Mouse (Mus musculus) induced T-regulatory cell, adult 2 months (primary cell): Measurements from ENCODE around the gene Igf2bp3.

Experiments
- DNase-seq: peaks from one replicate; pipeline ENCODE4 v3.0.0-alpha.2; 2012; ENCODE audit warnings: low read depth

Igf2bp3 gene

DNA sequence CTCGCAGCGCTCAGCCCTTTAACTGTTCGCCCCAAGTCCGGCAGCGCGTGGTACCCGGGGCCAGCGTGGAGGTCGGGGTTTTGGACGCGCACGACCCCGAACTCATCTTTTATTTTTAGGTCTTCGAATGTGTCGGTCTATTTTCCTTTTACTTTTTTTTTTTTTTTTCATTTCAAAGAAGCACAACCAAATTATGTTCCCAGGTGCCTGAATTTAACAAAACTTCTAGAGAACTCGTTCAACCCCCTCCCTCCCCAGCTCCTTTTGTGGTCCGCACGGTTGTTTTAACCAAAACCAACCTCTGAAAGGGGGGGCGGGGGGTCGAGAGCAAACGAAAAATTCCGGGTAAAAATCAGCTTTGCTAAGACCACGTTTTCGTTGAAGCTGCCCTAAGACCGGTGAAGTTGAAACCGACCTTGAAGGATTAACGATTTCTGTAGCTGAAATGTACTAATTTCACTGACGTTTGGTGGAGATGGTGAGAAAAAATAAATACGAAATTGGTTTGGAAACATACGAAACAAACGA lies 3.6 kb upstream of the Igf2bp3 start:
- DNase-seq = peak; percentile 77

- peak; percentile 93 for DNase-seq
These were observed 3.0 kb upstream of the Igf2bp3 start for GRCm38 (mm10) chr6:49217581-49218274.

GRCm38 (mm10) chr6:49216811-49217542 lies 2.2 kb upstream of the Igf2bp3 start:
- peak; percentile 56 for DNase-seq

GRCm38 (mm10) chr6:49215748-49216585 lies 1.2 kb upstream of the Igf2bp3 start:
- DNase-seq = peak; percentile 57

DNA sequence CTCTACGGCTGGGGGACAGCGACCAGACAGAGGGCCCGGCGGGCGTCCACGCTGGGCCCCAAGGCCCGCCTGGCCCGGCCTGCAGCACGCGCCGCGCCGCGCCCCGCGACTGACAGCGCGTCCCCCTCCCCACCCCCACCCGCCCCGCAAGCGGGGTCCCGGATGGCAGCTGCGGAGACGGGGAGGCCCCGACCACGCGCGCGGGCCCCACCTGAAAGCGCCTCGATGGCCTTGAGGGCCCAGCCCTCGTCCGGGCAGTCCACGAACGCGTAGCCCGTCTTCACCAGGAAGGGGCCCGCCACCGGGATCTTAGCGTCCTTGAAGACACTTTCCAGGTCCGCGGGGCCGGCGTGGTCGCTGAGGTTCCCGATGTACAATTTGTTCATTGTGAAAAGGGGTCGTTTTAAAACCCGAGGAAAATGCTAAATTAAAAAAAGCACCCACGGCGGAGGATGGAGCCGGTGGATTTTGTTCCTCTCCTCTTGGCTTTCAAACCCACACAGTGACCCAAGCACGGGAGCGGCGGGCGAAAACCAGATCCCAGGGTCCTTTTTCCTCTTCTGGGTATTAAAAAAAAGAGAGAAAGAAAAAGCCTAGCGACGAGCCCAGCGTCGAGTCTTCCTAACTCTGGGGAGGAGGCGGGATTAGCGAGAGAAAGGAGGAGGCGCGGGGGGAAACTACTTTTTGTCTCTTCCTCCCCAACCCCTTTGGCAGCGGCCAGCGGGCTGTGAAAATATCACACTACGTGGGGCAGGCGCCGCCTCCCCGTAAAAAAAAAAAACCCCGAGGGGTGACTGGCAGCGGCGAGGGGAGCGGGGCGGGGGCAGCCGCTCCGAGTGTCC lies 450 bp downstream of the Igf2bp3 start:
- peak; percentile 82 for DNase-seq

GRCm38 (mm10) chr6:49213581-49214085 lies 1.1 kb downstream of the Igf2bp3 start:
- peak; percentile 48 for DNase-seq

GRCm38 (mm10) chr6:49212931-49213580 lies 1.7 kb downstream of the Igf2bp3 start:
- peak; percentile 36 for DNase-seq

GRCm38 (mm10) chr6:49212141-49212540 lies 2.6 kb downstream of the Igf2bp3 start:
- no peak for DNase-seq

DNA sequence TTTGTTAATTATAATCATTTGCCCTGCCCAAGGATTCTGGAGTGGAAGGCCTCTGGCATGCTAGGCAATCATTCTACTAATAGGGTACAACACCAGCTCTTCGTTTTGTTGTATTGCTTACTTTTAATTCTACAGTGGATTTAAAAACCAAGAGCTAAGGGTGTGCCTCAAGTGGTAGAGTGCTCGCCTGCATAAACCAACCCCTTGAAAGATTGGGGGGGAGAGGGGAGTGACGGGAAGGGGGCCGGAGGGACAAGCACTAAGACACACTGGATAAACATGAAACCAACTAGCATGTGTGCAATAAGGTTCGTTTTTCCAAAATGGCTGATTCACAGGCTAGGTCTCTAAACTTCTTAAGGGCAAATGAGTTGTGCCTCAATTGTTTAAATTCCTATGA lies 3.2 kb downstream of the Igf2bp3 start:
- no peak for DNase-seq

GRCm38 (mm10) chr6:49209881-49210854 lies 4.6 kb downstream of the Igf2bp3 start:
- DNase-seq = peak; percentile 20

GRCm38 (mm10) chr6:49208935-49209334 lies 5.8 kb downstream of the Igf2bp3 start:
- DNase-seq = peak; percentile 72

DNA sequence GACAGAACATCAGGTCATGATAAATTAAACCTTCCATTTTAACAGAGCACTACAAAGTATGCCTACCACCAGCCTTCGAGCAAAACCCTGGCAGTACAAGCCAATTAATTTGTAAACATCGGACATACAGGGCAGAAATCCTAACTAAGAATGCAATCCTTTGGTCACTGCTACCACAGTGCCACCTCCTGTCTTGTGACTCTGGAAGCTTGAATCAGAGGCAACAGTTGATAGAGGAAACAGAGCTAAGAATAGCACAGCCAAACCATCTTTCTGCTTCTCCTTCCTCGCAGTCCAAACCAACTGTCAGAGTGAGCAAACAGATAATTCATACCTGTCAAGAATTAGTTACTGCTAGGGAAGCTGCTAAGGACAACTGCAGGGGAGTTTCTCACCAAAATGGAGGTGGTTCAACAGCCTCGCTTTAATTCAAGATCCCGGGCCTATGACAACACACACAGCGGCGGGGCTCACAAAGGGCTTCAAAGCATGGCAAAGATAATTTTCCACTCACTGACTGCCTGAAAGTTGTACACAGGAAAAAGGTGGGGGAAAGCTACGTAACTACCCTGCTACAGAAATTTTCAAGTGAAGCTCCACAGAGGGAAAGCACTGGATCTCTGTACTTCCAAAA lies 6.3 kb downstream of the Igf2bp3 start:
- peak; percentile 68 for DNase-seq

DNA sequence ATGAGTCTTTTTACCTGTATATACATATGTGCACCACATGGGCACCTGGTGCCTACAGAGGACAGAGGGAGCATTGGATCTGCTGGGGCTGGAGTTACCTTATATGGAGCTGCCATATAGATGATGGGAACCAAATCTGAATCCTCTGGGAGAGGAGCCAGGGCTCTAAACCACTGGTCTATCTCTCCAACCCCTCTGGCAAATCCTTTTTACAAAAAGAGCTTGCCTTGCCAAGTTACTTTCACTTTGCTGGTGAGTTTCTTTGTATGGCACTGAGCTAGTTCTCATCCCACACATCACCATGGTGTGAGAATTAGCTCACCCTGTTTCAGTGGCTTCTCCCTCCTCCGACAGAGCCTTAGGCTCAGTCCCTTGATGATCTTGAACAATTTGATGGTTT lies 8.3 kb downstream of the Igf2bp3 start:
- peak; percentile 32 for DNase-seq

DNA sequence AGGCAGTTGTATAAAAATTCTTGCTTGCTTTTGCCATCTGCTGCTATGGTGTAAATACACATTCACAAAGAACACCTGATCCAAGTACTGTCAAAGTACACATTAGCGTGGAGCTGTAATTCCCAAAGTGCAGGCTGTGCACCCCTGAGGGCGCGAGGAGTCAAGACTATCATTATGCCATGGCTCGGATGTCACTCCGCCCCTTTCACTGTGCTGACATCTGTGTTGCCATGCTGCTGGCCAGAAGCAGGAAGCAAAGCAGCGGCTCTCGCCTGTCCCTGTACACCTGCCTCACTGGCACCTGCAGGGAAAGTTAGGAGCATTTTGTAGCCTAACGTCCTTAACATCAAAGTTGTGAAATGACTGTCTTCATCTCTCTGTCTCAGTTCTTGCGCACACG lies 19.6 kb downstream of the Igf2bp3 start:
- no peak for DNase-seq

DNA sequence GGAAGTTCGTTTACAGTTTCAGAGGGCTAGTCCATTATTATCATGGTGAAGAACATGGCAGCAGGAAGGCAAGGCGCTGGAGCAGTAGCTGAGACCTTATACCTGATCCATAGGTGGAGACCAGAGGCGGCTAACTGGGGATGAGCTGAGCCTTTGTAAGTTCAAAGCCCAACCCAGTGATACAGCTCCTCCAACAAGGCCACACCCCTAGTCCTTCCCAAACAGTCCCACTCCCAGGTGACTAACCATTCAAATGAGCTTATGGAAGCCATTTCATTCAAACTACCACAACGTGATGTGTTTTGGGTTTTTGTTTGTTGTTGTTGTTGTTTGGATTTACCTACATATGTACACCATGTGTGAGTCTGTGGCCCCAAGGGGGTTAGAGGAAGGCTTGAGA lies 20.2 kb downstream of the Igf2bp3 start:
- no peak for DNase-seq

DNA sequence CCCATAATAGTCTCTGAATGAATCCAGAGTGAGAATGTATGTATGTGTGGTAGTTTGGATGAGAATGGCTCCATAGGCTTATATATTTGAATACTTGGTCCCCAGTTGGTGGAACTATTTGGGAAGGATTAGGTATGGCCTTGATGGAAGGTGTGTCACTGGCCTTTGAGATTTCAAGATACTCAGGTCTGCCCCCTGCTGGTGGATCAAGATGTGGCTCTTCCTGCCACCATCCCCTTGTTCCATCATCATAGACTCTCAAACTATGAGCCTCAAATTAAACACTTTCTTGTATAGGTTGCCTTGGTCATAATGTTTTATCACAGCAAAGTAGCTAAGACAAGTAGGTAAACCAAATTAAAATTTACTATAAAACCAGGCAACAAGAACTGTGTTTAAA lies 25.4 kb downstream of the Igf2bp3 start:
- peak; percentile 68 for DNase-seq

DNA sequence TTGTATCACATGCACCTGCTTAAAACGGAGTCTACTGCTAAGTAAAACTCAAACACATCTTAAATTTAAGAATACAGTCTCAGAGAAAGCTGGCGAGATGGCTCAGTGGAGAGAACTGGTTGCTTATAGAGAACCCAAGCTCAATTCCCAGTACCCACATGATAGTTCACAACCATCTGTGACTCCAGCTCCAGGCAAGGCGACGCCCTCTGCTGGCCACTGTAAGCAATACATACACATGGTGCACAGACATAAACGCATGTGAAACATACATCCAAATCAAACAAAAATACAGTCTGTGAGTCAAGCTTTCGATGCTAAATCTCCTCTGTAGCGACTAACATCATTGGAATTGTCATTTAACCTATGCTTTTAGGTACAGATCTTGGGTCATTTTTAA lies 27.5 kb downstream of the Igf2bp3 start:
- peak; percentile 43 for DNase-seq

DNA sequence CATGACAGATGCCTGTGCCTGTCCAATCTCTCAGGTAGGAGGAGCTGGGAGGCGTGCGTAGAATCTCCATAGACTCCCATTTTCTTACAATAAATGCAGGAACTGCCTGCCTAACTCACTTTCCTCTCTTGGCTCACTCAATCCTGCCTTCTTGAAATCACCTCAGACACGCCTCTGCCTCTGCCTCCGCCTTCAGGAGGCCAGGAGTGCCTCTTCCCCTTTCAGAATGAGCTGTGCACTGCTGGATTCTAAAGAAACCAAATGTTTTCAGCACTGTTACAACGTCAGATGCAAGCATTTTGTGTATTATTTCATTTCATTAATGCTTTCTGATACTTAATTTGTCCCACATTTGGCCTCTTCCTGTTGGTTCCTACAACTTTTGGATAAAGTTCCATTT lies 38.7 kb downstream of the Igf2bp3 start:
- DNase-seq = no peak

- DNase-seq = no peak
These were observed 40.1 kb downstream of the Igf2bp3 start for GRCm38 (mm10) chr6:49174616-49175015.
